Mouse (Mus musculus): ENCODE data around the gene Itpkb.

GRCm38 (mm10) chr1:180462983-180463475, 132.7 kb downstream of the Itpkb start:
- no peak for TF ChIP-seq CTCF (IDR thresholded peaks at IDR 0.05; ENCODE audit: insufficient read depth, low read length)
- TF ChIP-seq POLR2A (IDR thresholded peaks at IDR 0.05; ENCODE audit: borderline replicate concordance, extremely low read depth, low read depth, low read length) = no peak

Data from lung, adult 2 months (tissue).